Mouse (Mus musculus): ENCODE data around the gene Gm13276. TPM values are rescaled to one million over a fixed set of nuclear protein-coding genes. Genes with fewer than 3 reads are reported as not detected.

Gene Gm13276
- not detected for polyA plus RNA-seq (2014; fragmentation: Illumina TruSeq; extraction: RNeasy Lipid Tissue Mini Kit (QIAGEN cat#74804); ENCODE audit: low read depth, low replicate concordance)

DNA sequence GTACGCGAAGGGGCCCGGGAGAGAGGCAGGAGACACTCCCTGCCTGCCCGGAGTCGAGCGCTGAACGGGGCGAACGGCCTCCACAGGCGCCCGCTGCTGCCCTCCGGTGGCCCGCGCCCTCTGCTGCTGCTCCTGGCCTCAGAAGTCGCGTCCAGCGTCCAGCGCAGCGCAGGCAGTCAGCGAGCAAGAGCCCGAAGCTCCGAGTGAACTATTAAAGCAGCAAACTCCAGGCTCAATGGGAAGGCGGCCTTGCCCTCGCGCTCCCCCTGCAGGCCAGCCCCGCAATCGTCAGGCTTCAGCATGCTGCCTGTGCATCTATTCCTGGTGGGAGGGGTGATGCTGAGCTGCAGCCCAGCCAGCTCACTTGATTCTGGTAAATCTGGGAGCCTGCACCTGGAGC lies at the start of gene Gm13276:
Gene Gm13276, plus strand, starts transcription at position 301 of the 400 bp plus-strand sequence.

DNA sequence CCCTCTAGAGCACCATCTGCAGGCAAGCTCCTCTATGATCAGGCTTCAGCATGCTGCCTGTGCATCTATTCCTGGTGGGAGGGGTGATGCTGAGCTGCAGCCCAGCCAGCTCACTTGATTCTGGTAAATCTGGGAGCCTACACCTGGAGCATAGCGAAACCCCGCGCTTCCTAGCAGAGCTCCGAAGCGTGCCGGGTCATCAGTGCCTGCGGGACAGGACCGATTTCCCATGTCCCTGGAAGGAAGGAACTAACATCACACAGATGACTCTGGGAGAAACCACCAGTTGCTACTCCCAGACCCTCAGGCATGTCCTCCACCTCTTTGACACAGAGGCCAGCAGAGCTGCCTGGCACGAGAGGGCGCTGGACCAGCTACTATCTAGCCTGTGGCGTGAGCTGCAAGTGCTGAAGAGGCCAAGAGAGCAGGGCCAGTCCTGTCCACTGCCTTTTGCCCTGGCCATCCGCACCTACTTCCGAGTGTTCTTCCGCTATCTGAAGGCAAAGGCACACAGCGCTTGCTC lies 30.6 kb upstream of the Gm13276 start, which contains the start of gene Gm13271:
Gene Gm13271, plus strand, starts transcription at position 51 of the 523 bp plus-strand sequence.

GRCm38 (mm10) chr4:88759610-88760268 lies 25.8 kb upstream of the Gm13276 start, which contains the start of gene Gm13283:
Gm13283 (plus strand) TSS chr4:88760119.

DNA sequence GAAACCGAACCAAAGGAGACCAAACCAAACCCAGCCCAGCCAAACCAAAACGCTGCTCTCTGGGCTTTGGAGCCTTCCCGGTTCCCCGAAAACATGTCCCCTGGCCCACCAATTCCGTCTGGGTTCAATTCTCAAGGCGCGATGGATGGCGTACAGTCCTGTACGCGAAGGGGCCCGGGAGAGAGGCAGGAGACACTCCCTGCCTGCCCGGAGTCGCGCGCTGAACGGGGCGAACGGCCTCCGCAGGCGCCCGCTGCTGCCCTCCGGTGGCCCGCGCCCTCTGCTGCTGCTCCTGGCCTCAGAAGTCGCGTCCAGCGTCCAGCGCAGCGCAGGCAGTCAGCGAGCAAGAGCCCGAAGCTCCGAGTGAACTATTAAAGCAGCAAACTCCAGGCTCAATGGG lies 12.0 kb upstream of the Gm13276 start, which contains the start of gene Gm13290:
Gene Gm13290, plus strand, starts transcription at position 301 of the 400 bp plus-strand sequence.

GRCm38 (mm10) chr4:88776622-88777021 lies 8.9 kb upstream of the Gm13276 start, which contains the start of gene Gm13289:
Gm13289 (plus strand) TSS chr4:88776922.

DNA sequence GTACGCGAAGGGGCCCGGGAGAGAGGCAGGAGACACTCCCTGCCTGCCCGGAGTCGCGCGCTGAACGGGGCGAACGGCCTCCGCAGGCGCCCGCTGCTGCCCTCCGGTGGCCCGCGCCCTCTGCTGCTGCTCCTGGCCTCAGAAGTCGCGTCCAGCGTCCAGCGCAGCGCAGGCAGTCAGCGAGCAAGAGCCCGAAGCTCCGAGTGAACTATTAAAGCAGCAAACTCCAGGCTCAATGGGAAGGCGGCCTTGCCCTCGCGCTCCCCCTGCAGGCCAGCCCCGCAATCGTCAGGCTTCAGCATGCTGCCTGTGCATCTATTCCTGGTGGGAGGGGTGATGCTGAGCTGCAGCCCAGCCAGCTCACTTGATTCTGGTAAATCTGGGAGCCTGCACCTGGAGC lies 6.0 kb upstream of the Gm13276 start, which contains the start of gene Gm13272:
Gene Gm13272, plus strand, starts transcription at position 301 of the 400 bp plus-strand sequence.

GRCm38 (mm10) chr4:88781831-88782230 lies 3.7 kb upstream of the Gm13276 start, which contains the start of gene Ifnz:
Ifnz (plus strand) TSS chr4:88782131.

DNA sequence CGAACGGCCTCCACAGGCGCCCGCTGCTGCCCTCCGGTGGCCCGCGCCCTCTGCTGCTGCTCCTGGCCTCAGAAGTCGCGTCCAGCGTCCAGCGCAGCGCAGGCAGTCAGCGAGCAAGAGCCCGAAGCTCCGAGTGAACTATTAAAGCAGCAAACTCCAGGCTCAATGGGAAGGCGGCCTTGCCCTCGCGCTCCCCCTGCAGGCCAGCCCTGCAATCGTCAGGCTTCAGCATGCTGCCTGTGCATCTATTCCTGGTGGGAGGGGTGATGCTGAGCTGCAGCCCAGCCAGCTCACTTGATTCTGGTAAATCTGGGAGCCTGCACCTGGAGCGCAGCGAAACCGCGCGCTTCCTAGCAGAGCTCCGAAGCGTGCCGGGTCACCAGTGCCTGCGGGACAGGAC lies 2.9 kb downstream of the Gm13276 start, which contains the start of gene Gm13277:
Gene Gm13277, plus strand, starts transcription at position 231 of the 400 bp plus-strand sequence.

DNA sequence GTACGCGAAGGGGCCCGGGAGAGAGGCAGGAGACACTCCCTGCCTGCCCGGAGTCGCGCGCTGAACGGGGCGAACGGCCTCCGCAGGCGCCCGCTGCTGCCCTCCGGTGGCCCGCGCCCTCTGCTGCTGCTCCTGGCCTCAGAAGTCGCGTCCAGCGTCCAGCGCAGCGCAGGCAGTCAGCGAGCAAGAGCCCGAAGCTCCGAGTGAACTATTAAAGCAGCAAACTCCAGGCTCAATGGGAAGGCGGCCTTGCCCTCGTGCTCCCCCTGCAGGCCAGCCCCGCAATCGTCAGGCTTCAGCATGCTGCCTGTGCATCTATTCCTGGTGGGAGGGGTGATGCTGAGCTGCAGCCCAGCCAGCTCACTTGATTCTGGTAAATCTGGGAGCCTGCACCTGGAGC lies 5.7 kb downstream of the Gm13276 start, which contains the start of gene Gm13278:
Gene Gm13278, plus strand, starts transcription at position 301 of the 400 bp plus-strand sequence.

GRCm38 (mm10) chr4:88793936-88794675 lies 8.6 kb downstream of the Gm13276 start, which contains the start of gene Gm13275:
Gm13275 (plus strand) TSS chr4:88794487.

GRCm38 (mm10) chr4:88797097-88797496 lies 11.6 kb downstream of the Gm13276 start, which contains the start of gene Gm13279:
Gm13279 (plus strand) TSS chr4:88797397.

DNA sequence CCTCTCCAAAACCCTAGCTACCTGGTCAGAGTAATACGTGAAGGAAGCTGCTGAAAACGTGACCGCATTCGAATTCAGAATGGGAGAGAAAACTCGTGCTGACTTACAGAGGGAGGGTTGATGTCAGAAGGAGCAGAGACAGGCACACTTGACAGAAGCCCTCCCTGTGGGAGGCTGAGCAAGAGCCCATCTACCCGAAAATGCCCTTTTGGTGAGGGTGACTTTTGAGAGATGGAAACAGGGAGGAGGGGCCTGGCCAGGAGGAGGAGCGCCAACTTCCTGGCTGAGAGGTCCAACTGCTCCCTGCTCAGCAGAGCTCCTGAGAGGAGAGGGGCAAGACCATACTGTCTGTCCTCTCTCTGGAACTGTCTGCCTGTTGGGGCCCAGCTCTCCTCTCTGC lies 13.9 kb downstream of the Gm13276 start, which contains the start of gene Gm13285:
Gene Gm13285, plus strand, starts transcription at position 301 of the 400 bp plus-strand sequence.

DNA sequence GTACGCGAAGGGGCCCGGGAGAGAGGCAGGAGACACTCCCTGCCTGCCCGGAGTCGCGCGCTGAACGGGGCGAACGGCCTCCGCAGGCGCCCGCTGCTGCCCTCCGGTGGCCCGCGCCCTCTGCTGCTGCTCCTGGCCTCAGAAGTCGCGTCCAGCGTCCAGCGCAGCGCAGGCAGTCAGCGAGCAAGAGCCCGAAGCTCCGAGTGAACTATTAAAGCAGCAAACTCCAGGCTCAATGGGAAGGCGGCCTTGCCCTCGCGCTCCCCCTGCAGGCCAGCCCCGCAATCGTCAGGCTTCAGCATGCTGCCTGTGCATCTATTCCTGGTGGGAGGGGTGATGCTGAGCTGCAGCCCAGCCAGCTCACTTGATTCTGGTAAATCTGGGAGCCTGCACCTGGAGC lies 17.4 kb downstream of the Gm13276 start, which contains the start of gene Gm13287:
Gene Gm13287, plus strand, starts transcription at position 301 of the 400 bp plus-strand sequence.

GRCm38 (mm10) chr4:88805231-88805630 lies 19.7 kb downstream of the Gm13276 start, which contains the start of gene Gm13288:
Gm13288 (plus strand) TSS chr4:88805531.

DNA sequence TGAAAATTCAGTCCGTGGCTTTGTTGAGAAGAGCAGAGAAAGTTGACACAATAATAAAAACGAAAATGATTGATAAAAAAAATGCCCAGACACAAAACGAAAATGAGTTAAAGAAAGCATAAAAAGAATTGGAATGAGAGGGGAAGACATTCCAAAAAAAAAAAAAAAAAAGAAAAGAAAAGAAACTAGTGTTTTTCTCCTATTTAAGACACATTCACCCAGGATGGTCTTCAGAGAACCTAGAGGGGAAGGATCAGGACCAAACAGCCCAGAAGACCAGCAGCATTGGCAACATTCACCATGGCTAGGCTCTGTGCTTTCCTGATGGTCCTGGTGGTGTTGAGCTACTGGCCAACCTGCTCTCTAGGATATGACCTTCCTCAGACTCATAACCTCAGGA lies 30.4 kb downstream of the Gm13276 start, which contains the start of gene Ifna7:
Gene Ifna7, plus strand, starts transcription at position 301 of the 400 bp plus-strand sequence.

GRCm38 (mm10) chr4:88819659-88820058 lies 34.1 kb downstream of the Gm13276 start, which contains the start of gene Ifna11:
Ifna11 (plus strand) TSS chr4:88819959.

DNA sequence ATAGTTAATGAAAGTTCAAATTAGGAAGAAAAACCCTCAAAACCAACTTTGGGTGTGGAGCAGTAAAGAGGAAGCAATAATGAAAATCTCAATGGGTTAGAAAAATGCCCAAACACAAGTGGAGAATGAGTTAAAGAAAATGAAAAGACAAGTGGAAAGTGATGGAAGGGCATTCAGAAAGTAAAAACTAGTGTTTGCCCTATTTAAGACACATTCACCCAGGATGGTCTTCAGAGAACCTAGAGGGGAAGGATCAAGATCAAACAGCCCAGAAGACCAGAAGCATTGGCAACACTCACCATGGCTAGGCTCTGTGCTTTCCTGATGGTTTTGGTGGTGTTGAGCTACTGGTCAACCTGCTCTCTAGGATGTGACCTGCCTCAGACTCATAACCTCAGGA lies 41.6 kb downstream of the Gm13276 start, which contains the start of gene Ifna6:
Gene Ifna6, plus strand, starts transcription at position 301 of the 400 bp plus-strand sequence.

GRCm38 (mm10) chr4:88835225-88835624 lies 49.7 kb downstream of the Gm13276 start, which contains the start of gene Ifna5:
Ifna5 (plus strand) TSS chr4:88835525.

Data from sigmoid colon, adult 10 weeks (tissue).